Mouse (Mus musculus) forebrain, embryonic 13.5 days (tissue): ENCODE measurements around the gene Hs3st3a1. TPM values are rescaled to one million over a fixed set of nuclear protein-coding genes. Genes with fewer than 3 reads are reported as not detected.

Experiments used
- polyA plus RNA-seq: library from polyadenylated mRNA; unstranded; fragments of >200 nt; fragmentation: Nextera tagmentation; extraction: Ambion mirVana; gene quantifications from 2 replicates; pipeline ENCODE4 v1.2.1, GENCODE M21; 2015

Hs3st3a1 gene
- polyA plus RNA-seq, 1 experiment from 2014 or later, result 0.15 TPM

Other genes with a start within 250 kb of the Hs3st3a1 start
- gene F930015N05Rik, start 1.3 kb downstream of the Hs3st3a1 start, polyA plus RNA-seq, result 0.57 TPM in 1 of 2 replicates, not detected in the other